Mouse (Mus musculus): ENCODE measurements at regions not wholly inside any gene's neighbourhood (a gene's known extent, or its start where the extent isn't known, plus 50 kb on each side); places are given as distances from the start of the nearest gene placed in this dataset.
A peak's percentile ranks its signal among the peaks of the same experiment; 100 is the strongest.

DNA sequence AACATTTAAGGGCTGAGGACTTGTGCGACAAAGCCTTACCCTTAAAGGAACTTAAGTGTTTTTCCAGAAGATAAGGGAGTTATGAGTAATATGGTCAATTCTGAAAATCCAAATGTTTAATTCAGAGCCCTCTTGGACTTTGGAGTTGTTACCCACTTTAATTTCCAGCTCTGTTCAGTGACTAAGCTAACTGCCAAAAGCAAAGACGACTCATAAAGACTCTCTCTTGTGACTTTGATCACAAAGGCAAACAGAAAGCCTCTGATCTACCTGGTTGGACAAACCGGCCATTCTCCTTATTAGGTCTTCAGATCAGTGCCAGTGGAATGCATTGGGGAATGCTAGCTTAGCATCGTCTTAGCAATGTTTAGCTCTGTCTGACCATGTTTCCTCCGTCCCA, 167.3 kb upstream of the Nrip1 start:
- H3K4me2 ChIP-seq (ENCODE audit: low read depth), result no peak overlapping the region
- H3K36me3 ChIP-seq (ENCODE audit: control insufficient read depth, insufficient read depth), result no peaks in the 10 kb centered on the region
- no peaks in the 10 kb centered on the region for H3K27me3 ChIP-seq (ENCODE audit: control insufficient read depth, insufficient read depth, insufficient read length)
- H3ac ChIP-seq (ENCODE audit: control insufficient read depth, insufficient read length), result no peak overlapping the region
- no peaks in the 10 kb centered on the region for H3K79me2 ChIP-seq (ENCODE audit: control insufficient read depth, insufficient read depth)
- H3K4me3 ChIP-seq, result no peak overlapping the region
- no peak for TF ChIP-seq E2F4 (IDR thresholded peaks at IDR 0.05; ENCODE audit: insufficient read depth)
- TF ChIP-seq SRF (IDR thresholded peaks at IDR 0.05; ENCODE audit: control insufficient read depth, insufficient read length, low read depth), result no peak
- no peak for TF ChIP-seq POLR2AphosphoS2 (IDR thresholded peaks at IDR 0.05; ENCODE audit: insufficient read length, low read depth)
- no peak for TF ChIP-seq TCF3 (IDR thresholded peaks at IDR 0.05; ENCODE audit: insufficient read length, low read depth)
- no peak for TF ChIP-seq REST (IDR thresholded peaks at IDR 0.05; ENCODE audit: insufficient read depth, insufficient read length)
- no peak for TF ChIP-seq MYOD1 (IDR thresholded peaks at IDR 0.05; ENCODE audit: control insufficient read depth in 1 of 3, insufficient read length in 2 of 3, low read depth in 2 of 3)
- TF ChIP-seq MAX (IDR thresholded peaks at IDR 0.05; ENCODE audit: low read depth), result no peak
- TF ChIP-seq USF1 (IDR thresholded peaks at IDR 0.05; ENCODE audit: low read depth), result no peak
- no peak for TF ChIP-seq TCF12 (IDR thresholded peaks at IDR 0.05; ENCODE audit: insufficient read depth, poor library complexity, severe bottlenecking)
- TF ChIP-seq MYOG (IDR thresholded peaks at IDR 0.05; ENCODE audit: control insufficient read depth in 1 of 3, insufficient read depth in 1 of 3, insufficient read length in 2 of 3, low read depth in 2 of 3), result no peak
- TF ChIP-seq POLR2A (IDR thresholded peaks at IDR 0.05; ENCODE audit: insufficient read length, low read depth), result no peak
- TF ChIP-seq CEBPB (IDR thresholded peaks at IDR 0.05; ENCODE audit: insufficient read depth, poor library complexity, severe bottlenecking), result no peak

DNA sequence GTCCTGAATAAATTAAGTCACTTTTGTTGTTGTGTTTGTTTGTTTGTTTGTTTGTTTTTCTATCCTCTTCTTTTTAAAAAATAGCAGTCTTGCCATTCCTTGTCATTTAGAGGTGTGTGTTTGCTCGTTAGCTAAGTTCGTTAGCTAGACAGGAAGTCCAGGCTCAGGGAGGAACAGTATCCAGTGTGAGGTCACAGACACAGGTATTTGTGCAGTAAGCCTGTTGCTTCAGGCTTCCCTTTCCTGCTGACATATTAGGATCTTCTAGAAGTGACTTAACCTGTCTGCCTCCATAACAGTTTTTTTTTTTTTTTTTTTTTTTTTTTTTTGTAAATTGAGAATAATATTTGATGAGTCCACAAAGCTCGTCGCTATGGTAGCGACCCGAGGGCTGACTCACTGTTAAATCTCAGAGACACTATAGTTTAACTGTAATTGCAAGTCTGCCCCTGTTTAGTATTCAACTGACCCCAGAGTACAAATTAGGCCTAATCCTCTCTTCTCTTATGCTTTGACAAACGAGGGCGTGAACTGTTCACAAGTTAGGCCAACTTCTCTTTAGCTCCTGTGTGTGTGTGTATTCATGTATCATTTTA, 166.8 kb upstream of the Nrip1 start:
- Histone ChIP-seq H3K79me2 (ENCODE audit: control insufficient read depth, insufficient read depth) (no peaks in the 10 kb centered on the region), H3K4me3 (no peak overlapping the region), H3K36me3 (ENCODE audit: control insufficient read depth, insufficient read depth) (no peaks in the 10 kb centered on the region), H3ac (ENCODE audit: control insufficient read depth, insufficient read length) (no peak overlapping the region), H3K4me2 (ENCODE audit: low read depth) (no peak overlapping the region), H3K27me3 (ENCODE audit: control insufficient read depth, insufficient read depth, insufficient read length) (no peaks in the 10 kb centered on the region)
- TF ChIP-seq MYOG (IDR thresholded peaks at IDR 0.05; ENCODE audit: control insufficient read depth in 1 of 3, insufficient read depth in 1 of 3, insufficient read length in 2 of 3, low read depth in 2 of 3) (no peak), E2F4 (IDR thresholded peaks at IDR 0.05; ENCODE audit: insufficient read depth) (no peak), USF1 (IDR thresholded peaks at IDR 0.05; ENCODE audit: low read depth) (no peak), POLR2A (IDR thresholded peaks at IDR 0.05; ENCODE audit: insufficient read length, low read depth) (no peak), MYOD1 (IDR thresholded peaks at IDR 0.05; ENCODE audit: control insufficient read depth in 1 of 3, insufficient read length in 2 of 3, low read depth in 2 of 3) (no peak), CEBPB (IDR thresholded peaks at IDR 0.05; ENCODE audit: insufficient read depth, poor library complexity, severe bottlenecking) (no peak), POLR2AphosphoS2 (IDR thresholded peaks at IDR 0.05; ENCODE audit: insufficient read length, low read depth) (no peak), TCF3 (IDR thresholded peaks at IDR 0.05; ENCODE audit: insufficient read length, low read depth) (no peak), MAX (IDR thresholded peaks at IDR 0.05; ENCODE audit: low read depth) (no peak), SRF (IDR thresholded peaks at IDR 0.05; ENCODE audit: control insufficient read depth, insufficient read length, low read depth) (no peak)

DNA sequence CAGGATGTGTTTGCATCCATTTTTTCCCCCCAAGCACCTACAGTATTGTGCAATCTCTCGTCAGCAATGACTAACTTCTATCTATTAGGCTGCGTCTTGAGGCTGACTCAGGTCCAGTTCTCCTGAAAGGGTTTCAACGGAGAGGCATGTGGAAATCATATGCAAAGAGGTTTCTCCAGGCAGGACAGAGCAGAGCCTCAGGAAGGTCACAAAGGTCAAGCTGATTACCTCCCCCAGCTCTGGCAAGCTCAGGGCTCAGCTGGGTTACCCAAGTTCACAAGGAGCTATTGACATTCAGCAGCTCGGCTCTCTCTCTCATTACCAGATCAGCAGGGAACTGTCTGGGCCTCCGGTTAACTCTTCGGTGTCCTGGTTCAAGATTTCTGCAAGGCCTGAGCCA, 166.0 kb upstream of the Nrip1 start:
- Histone ChIP-seq H3ac (ENCODE audit: control insufficient read depth, insufficient read length) (no peak overlapping the region), H3K79me2 (ENCODE audit: control insufficient read depth, insufficient read depth) (no peaks in the 10 kb centered on the region), H3K4me2 (ENCODE audit: low read depth) (no peak overlapping the region), H3K4me3 (no peak overlapping the region), H3K36me3 (ENCODE audit: control insufficient read depth, insufficient read depth) (no peaks in the 10 kb centered on the region), H3K27me3 (ENCODE audit: control insufficient read depth, insufficient read depth, insufficient read length) (no peaks in the 10 kb centered on the region)
- TF ChIP-seq CEBPB (IDR thresholded peaks at IDR 0.05; ENCODE audit: insufficient read depth, poor library complexity, severe bottlenecking) (peak; percentile 78), USF1 (IDR thresholded peaks at IDR 0.05; ENCODE audit: low read depth) (no peak)

DNA sequence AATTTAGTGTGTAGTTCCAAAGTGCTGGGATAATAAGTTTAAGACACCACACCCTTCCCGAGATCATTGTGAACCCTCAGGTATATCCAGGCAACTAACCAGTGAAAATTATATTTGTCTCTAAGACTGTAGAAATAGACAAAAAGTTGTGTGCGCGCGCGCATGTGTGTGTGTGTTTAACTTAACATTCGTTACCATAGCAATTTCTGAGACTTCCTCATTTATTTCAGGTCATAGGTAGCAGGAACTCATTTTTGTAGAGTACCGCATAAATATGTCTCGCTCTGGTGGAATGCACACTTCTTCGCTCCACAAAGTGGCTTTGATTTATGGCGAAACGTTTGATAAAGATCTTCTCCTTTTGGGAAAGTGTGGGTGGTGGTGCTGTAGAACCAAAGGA, 164.2 kb upstream of the Nrip1 start:
- no peaks in the 10 kb centered on the region for H3K36me3 ChIP-seq (ENCODE audit: control insufficient read depth, insufficient read depth)
- H3K27me3 ChIP-seq (ENCODE audit: control insufficient read depth, insufficient read depth, insufficient read length), result no peaks in the 10 kb centered on the region
- no peaks in the 10 kb centered on the region for H3K79me2 ChIP-seq (ENCODE audit: control insufficient read depth, insufficient read depth)
- H3K4me3 ChIP-seq, result no peak overlapping the region
- TF ChIP-seq REST (IDR thresholded peaks at IDR 0.05; ENCODE audit: insufficient read depth, insufficient read length) (no peak), POLR2A (IDR thresholded peaks at IDR 0.05; ENCODE audit: insufficient read length, low read depth) (no peak), MAX (IDR thresholded peaks at IDR 0.05; ENCODE audit: low read depth) (no peak), TCF3 (IDR thresholded peaks at IDR 0.05; ENCODE audit: insufficient read length, low read depth) (no peak), TCF12 (IDR thresholded peaks at IDR 0.05; ENCODE audit: insufficient read depth, poor library complexity, severe bottlenecking) (no peak), USF1 (IDR thresholded peaks at IDR 0.05; ENCODE audit: low read depth) (no peak), CEBPB (IDR thresholded peaks at IDR 0.05; ENCODE audit: insufficient read depth, poor library complexity, severe bottlenecking) (no peak), POLR2AphosphoS2 (IDR thresholded peaks at IDR 0.05; ENCODE audit: insufficient read length, low read depth) (no peak), MYOD1 (IDR thresholded peaks at IDR 0.05; ENCODE audit: control insufficient read depth in 1 of 3, insufficient read length in 2 of 3, low read depth in 2 of 3) (no peak), SRF (IDR thresholded peaks at IDR 0.05; ENCODE audit: control insufficient read depth, insufficient read length, low read depth) (no peak), MYOG (IDR thresholded peaks at IDR 0.05; ENCODE audit: control insufficient read depth in 1 of 3, insufficient read depth in 1 of 3, insufficient read length in 2 of 3, low read depth in 2 of 3) (no peak), E2F4 (IDR thresholded peaks at IDR 0.05; ENCODE audit: insufficient read depth) (no peak)
- no peak overlapping the region for H3K4me2 ChIP-seq (ENCODE audit: low read depth)
- no peak overlapping the region for H3ac ChIP-seq (ENCODE audit: control insufficient read depth, insufficient read length)

DNA sequence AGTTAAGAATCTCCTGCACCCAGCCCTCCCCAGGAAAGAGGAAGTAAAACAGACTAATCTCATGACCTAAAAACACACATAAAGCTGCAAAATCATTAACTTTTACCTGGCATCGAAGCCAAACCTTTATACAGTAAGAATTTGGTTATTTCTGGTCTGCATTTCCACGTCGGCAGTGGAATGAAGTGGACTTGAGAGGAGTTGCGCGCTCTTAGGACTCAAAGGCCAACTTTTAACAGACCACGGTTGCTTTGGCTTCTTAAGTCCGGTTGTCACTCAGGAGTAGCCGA, 159.2 kb upstream of the Nrip1 start:
- Histone ChIP-seq H3K36me3 (ENCODE audit: control insufficient read depth, insufficient read depth) (no peaks in the 10 kb centered on the region), H3K4me2 (ENCODE audit: low read depth) (no peak overlapping the region), H3ac (ENCODE audit: control insufficient read depth, insufficient read length) (no peak overlapping the region), H3K27me3 (ENCODE audit: control insufficient read depth, insufficient read depth, insufficient read length) (no peaks in the 10 kb centered on the region), H3K4me3 (no peak overlapping the region), H3K79me2 (ENCODE audit: control insufficient read depth, insufficient read depth) (no peaks in the 10 kb centered on the region)
- TF ChIP-seq E2F4 (IDR thresholded peaks at IDR 0.05; ENCODE audit: insufficient read depth), result no peak
- TF ChIP-seq TCF3 (IDR thresholded peaks at IDR 0.05; ENCODE audit: insufficient read length, low read depth), result no peak
- TF ChIP-seq POLR2A (IDR thresholded peaks at IDR 0.05; ENCODE audit: insufficient read length, low read depth), result no peak

All from myocyte (in vitro differentiated cells).